Mouse (Mus musculus) left cerebral cortex, adult 2 months (tissue): ENCODE results near the gene Foxo3. TPM values are rescaled to one million over a fixed set of nuclear protein-coding genes. Genes with fewer than 3 reads are reported as not detected.

Experiments
- DNase-seq, 2 experiments: peaks; one replicate each; pipeline ENCODE4 v3.0.0; 2021 to 2022; ENCODE audit warnings: low spot score in 2 of 2, mixed read lengths in 1 of 2; ENCODE audit errors: extremely low spot score in 1 of 2
- H3K27ac ChIP-seq: fragments of 200-600 bp; 2 replicates; pipeline ENCODE4 v1.8.1; 2022
- H3K4me3 ChIP-seq: fragments of 200-600 bp; 2 replicates; pipeline ENCODE4 v1.8.1; 2022
- CTCF ChIP-seq: fragments of 200-600 bp; IDR thresholded peaks from 2 replicates; pipeline ENCODE4 v1.8.1; 2022; ENCODE audit warnings: antibody characterized with exemption, mild to moderate bottlenecking, moderate library complexity
- intact Hi-C: fragments of 180-260 bp; cut with DNase I; formaldehyde crosslinking; loops from one replicate; pipeline ENCODE4 v1.15.1; 2025
- total RNA-seq, 2 experiments: library from RNA; stranded (reverse); gene quantifications; 2 replicates each; pipeline ENCODE4 v1.2.3; 2021

Foxo3 gene
- total RNA-seq, 2 experiments from 2014 or later = 74.6 to 77.5 TPM

- H3K4me3 ChIP-seq = peak overlapping the region; percentile 78
These were observed 1.1 kb downstream of the Foxo3 start for GRCm38 (mm10) chr10:42275401-42275870.

GRCm38 (mm10) chr10:42274712-42275400 lies 1.7 kb downstream of the Foxo3 start:
- DNase-seq = peak; percentile 28 to 36
- intact Hi-C loops = loop anchor here (5.0 to 10.0 kb wide), 4 partner anchors 88 to 443 kb away; partner anchors contain the start of gene Armc2
- Histone ChIP-seq H3K27ac (peak overlapping the region; percentile 98), H3K4me3 (peak overlapping the region; percentile 78)
- no peak for TF ChIP-seq CTCF

More at GRCm38 (mm10) chr10:42275401-42275870, 1.1 kb downstream of the Foxo3 start:
- DNase-seq = peak; percentile 37 to 53
- intact Hi-C loops = loop anchor here (5.0 to 10.0 kb wide), 3 partner anchors 261 to 443 kb away; partner anchors contain the start of gene Armc2
- no peak for TF ChIP-seq CTCF
- H3K27ac ChIP-seq = peak overlapping the region; percentile 98

GRCm38 (mm10) chr10:42273760-42274691 lies 2.5 kb downstream of the Foxo3 start:
- TF ChIP-seq CTCF = no peak
- peak overlapping the region; percentile 98 for H3K27ac ChIP-seq
- intact Hi-C loops = loop anchor here (5.0 to 10.0 kb wide), 2 partner anchors 87 to 259 kb away; partner anchors contain the start of gene Armc2
- peak in 1 of 2 experiments; percentile 38 for DNase-seq
- peak overlapping the region; percentile 78 for H3K4me3 ChIP-seq

- no peak overlapping the region; the same call in 1 of the 2 replicates for H3K27ac ChIP-seq
- intact Hi-C loops = loop anchor here (5.0 to 10.0 kb wide), 2 partner anchors 86 to 259 kb away; partner anchors contain the start of gene Armc2
These were observed 3.2 kb downstream of the Foxo3 start for GRCm38 (mm10) chr10:42273403-42273759.

GRCm38 (mm10) chr10:42271454-42272230 lies 4.9 kb downstream of the Foxo3 start:
- Histone ChIP-seq H3K4me3 (no peak overlapping the region), H3K27ac (0 out of 2 replicates have a peak overlapping the region, but pooled peaks have one; percentile 24)
- TF ChIP-seq CTCF = no peak
- intact Hi-C loops = loop anchor here (5.0 to 10.0 kb wide), 2 partner anchors 84 to 257 kb away; partner anchors contain the start of gene Armc2
- DNase-seq = no peak

More at GRCm38 (mm10) chr10:42273403-42273759, 3.2 kb downstream of the Foxo3 start:
- H3K4me3 ChIP-seq = peak overlapping the region; percentile 78
- DNase-seq = no peak
- TF ChIP-seq CTCF = no peak

GRCm38 (mm10) chr10:42270277-42271083 lies 6.1 kb downstream of the Foxo3 start:
- no peak for TF ChIP-seq CTCF
- intact Hi-C loops = loop anchor here (5.0 to 10.0 kb wide), 2 partner anchors 83 to 256 kb away; partner anchors contain the start of gene Armc2
- no peak overlapping the region for H3K4me3 ChIP-seq
- no peak overlapping the region for H3K27ac ChIP-seq
- no peak for DNase-seq

- Histone ChIP-seq H3K27ac (no peak overlapping the region), H3K4me3 (no peak overlapping the region)
- no peak for DNase-seq
- intact Hi-C loops = loop anchor here (5.0 to 10.0 kb wide), 2 partner anchors 82 to 255 kb away; partner anchors contain the start of gene Armc2
- no peak for TF ChIP-seq CTCF
These were observed 7.1 kb downstream of the Foxo3 start for GRCm38 (mm10) chr10:42269281-42270025.

- no peak for DNase-seq
- TF ChIP-seq CTCF = peak; percentile 36
- intact Hi-C loops = no loop called here
- H3K27ac ChIP-seq = no peak overlapping the region
- H3K4me3 ChIP-seq = no peak overlapping the region
These were observed 8.6 kb downstream of the Foxo3 start for GRCm38 (mm10) chr10:42267811-42268545.
